Mouse (Mus musculus) myocyte (in vitro differentiated cells): Measurements from ENCODE around the gene Hoxa4.

Source experiments
- E2F4 ChIP-seq: IDR thresholded peaks from one replicate; pipeline ENCODE4 v1.6.1; 2011; ENCODE audit warnings: mild to moderate bottlenecking, control low read depth, moderate library complexity; ENCODE audit not compliant: insufficient read depth
- MAX ChIP-seq: IDR thresholded peaks from one replicate; pipeline ENCODE4 v1.6.1; 2011; ENCODE audit warnings: low read depth, mild to moderate bottlenecking, control low read depth
- MYOG ChIP-seq, 3 experiments: IDR thresholded peaks; one replicate each; pipeline ENCODE4 v1.6.1; 2011; ENCODE audit warnings: control low read depth in 2 of 3, low read depth in 2 of 3, mild to moderate bottlenecking in 2 of 3; ENCODE audit not compliant: insufficient read length in 2 of 3, control insufficient read depth in 1 of 3, insufficient read depth in 1 of 3
- POLR2A ChIP-seq: IDR thresholded peaks from one replicate; pipeline ENCODE4 v1.6.1; 2011; ENCODE audit warnings: low read depth, mild to moderate bottlenecking, control low read depth, moderate library complexity; ENCODE audit not compliant: insufficient read length
- POLR2AphosphoS2 ChIP-seq: IDR thresholded peaks from one replicate; pipeline ENCODE4 v1.6.1; 2011; ENCODE audit warnings: low read depth, control low read depth; ENCODE audit not compliant: insufficient read length
- REST ChIP-seq: IDR thresholded peaks from one replicate; pipeline ENCODE4 v1.6.1; 2011; ENCODE audit warnings: mild to moderate bottlenecking, control low read depth, moderate library complexity; ENCODE audit not compliant: insufficient read depth, insufficient read length
- TCF12 ChIP-seq: IDR thresholded peaks from one replicate; pipeline ENCODE4 v1.6.1; 2011; ENCODE audit warnings: mild to moderate bottlenecking, control low read depth; ENCODE audit not compliant: poor library complexity, insufficient read depth, severe bottlenecking
- TCF3 ChIP-seq: IDR thresholded peaks from one replicate; pipeline ENCODE4 v1.6.1; 2011; ENCODE audit warnings: low read depth, control low read depth; ENCODE audit not compliant: insufficient read length
- USF1 ChIP-seq: IDR thresholded peaks from one replicate; pipeline ENCODE4 v1.6.1; 2011; ENCODE audit warnings: low read depth, mild to moderate bottlenecking, control low read depth, moderate library complexity

- TF ChIP-seq POLR2A, result no peak
- TF ChIP-seq POLR2AphosphoS2, result no peak
- no peak for TF ChIP-seq USF1
- TF ChIP-seq MAX, result no peak
- TF ChIP-seq TCF12, result no peak
- TF ChIP-seq TCF3, result no peak
- no peak for TF ChIP-seq E2F4
- no peak for TF ChIP-seq MYOG (IDR thresholded peaks at IDR 0.05; ENCODE audit: control insufficient read depth in 1 of 3, insufficient read depth in 1 of 3, insufficient read length in 2 of 3, low read depth in 2 of 3)
- TF ChIP-seq REST, result no peak
Measured at GRCm38 (mm10) chr6:52171331-52171730, 20.2 kb downstream of the Hoxa4 start.
